In the genomic region with DNA sequence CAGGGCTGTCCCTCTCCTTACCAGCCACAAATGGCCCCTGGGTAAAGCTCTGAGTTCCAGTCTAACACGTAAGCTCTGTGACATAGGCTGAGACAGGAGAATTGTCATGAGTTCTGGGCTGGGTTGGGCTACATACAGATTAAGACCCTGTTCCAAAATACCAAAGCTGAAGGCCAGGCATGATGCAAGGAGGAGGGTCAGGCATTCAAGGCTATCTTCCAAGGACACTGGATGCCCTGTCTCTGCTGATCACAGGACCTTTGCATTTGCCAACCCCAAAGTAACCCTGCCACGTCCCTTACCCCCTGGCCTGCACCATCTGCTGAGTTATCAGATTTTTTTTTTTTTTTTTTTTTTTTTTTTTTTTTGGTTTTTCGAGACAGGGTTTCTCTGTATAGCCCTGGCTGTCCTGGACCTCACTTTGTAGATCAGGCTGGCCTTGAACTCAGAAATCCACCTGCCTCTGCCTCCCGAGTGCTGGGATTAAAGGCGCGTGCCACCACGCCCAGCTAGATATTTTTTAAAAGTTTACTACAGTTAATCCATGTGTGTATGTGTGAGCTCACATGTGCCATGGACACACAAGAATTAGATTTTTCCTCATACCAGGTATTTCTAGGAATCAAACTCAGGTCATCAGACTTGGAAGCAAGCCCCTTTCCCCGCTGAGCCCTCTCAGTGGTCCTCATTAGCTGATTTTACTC, we compare ENCODE assay signal across 25 mouse cellular contexts. TPM values are rescaled to one million over a fixed set of nuclear protein-coding genes. Genes with fewer than 3 reads are reported as not detected.
DNase-seq lines count a peak whose midpoint lies in the region; ATAC-seq and TF ChIP-seq lines count a peak whose summit lies in the region.
"Had no signal": no experiment of that assay in that cellular context is flagged by ENCODE, and none has a peak within 500 bp of the region (broad histone marks: within the 10 kb centered on the region; RNA-seq: fewer than 3 reads in every experiment).

No protein-coding gene starts in this region.

- peak overlapping the region; percentile 37; the same call in 1 of the 2 replicates for H3K9ac ChIP-seq in heart, embryonic 13.5 days
- no peak overlapping the region for H3K9ac ChIP-seq in liver, embryonic 11.5 days (ENCODE audit: low read depth, low read length)
- peak overlapping the region; percentile 43 for H3K9ac ChIP-seq in neural tube, embryonic 13.5 days
- no peak overlapping the region for H3K9ac ChIP-seq in neural tube, embryonic 15.5 days (replicated peaks)
- H3K9ac ChIP-seq in limb, embryonic 14.5 days (ENCODE audit: low read depth, low read length, severe bottlenecking) = peak overlapping the region; percentile 25; the same call in 1 of the 2 replicates
- H3K9ac ChIP-seq: liver, embryonic 15.5 days had no signal

- ATAC-seq in heart, embryonic 13.5 days (ENCODE audit: extremely low read depth, insufficient number of reproducible peaks, low FRiP score, low TSS enrichment) = no peak
- ATAC-seq in liver, embryonic 11.5 days (replicated peaks; ENCODE audit: low FRiP score) = no peak
- no peak for ATAC-seq in neural tube, embryonic 13.5 days (ENCODE audit: low read depth)
- no peak for ATAC-seq in neural tube, embryonic 15.5 days (ENCODE audit: low FRiP score)
- no peak for ATAC-seq in limb, embryonic 14.5 days (ENCODE audit: low FRiP score, low read depth)
- ATAC-seq: lung, postnatal 0 days had no signal

- peaks cover 9% of the 10 kb centered on the region for H3K4me1 ChIP-seq in heart, embryonic 13.5 days
- H3K4me1 ChIP-seq in liver, embryonic 11.5 days (replicated peaks; ENCODE audit: control insufficient read depth, insufficient read depth, low read length) = peaks cover 25% of the 10 kb centered on the region
- H3K4me1 ChIP-seq in neural tube, embryonic 13.5 days (replicated peaks) = peaks cover 14% of the 10 kb centered on the region
- peaks cover 7% of the 10 kb centered on the region for H3K4me1 ChIP-seq in neural tube, embryonic 15.5 days
- no peaks in the 10 kb centered on the region for H3K4me1 ChIP-seq in limb, embryonic 14.5 days (ENCODE audit: control insufficient read depth, insufficient read depth, low read length)

- no peaks in the 10 kb centered on the region for H3K36me3 ChIP-seq in heart, embryonic 13.5 days
- H3K36me3 ChIP-seq in liver, embryonic 11.5 days (ENCODE audit: control insufficient read depth, insufficient read depth, low read length) = no peaks in the 10 kb centered on the region
- H3K36me3 ChIP-seq in neural tube, embryonic 13.5 days = no peaks in the 10 kb centered on the region
- no peaks in the 10 kb centered on the region for H3K36me3 ChIP-seq in neural tube, embryonic 15.5 days
- H3K36me3 ChIP-seq in limb, embryonic 14.5 days (ENCODE audit: control insufficient read depth, insufficient read depth, low read length) = no peaks in the 10 kb centered on the region
- H3K36me3 ChIP-seq: liver, embryonic 15.5 days; midbrain, embryonic 10.5 days had no signal

- no peak for TF ChIP-seq POLR2A in limb, embryonic 14.5 days (IDR thresholded peaks at IDR 0.05; ENCODE audit: borderline replicate concordance, extremely low read depth, insufficient read depth, insufficient read length)

- H3K27me3 ChIP-seq in heart, embryonic 13.5 days (replicated peaks) = peaks cover 52% of the 10 kb centered on the region
- H3K27me3 ChIP-seq in liver, embryonic 11.5 days (replicated peaks; ENCODE audit: control insufficient read depth, insufficient read depth, low read length) = peaks cover 6% of the 10 kb centered on the region
- peaks cover 40% of the 10 kb centered on the region for H3K27me3 ChIP-seq in neural tube, embryonic 13.5 days
- H3K27me3 ChIP-seq in neural tube, embryonic 15.5 days (replicated peaks) = peaks cover 35% of the 10 kb centered on the region
- 0 out of 2 replicates have a peak, but pooled peaks cover 4% of the 10 kb centered on the region for H3K27me3 ChIP-seq in limb, embryonic 14.5 days (ENCODE audit: control insufficient read depth, insufficient read depth, low read length)

- no peak overlapping the region for H3K27ac ChIP-seq in heart, embryonic 13.5 days (replicated peaks)
- H3K27ac ChIP-seq in liver, embryonic 11.5 days (ENCODE audit: low read depth, low read length) = 0 out of 2 replicates have a peak overlapping the region, but pooled peaks have one; percentile 13
- no peak overlapping the region for H3K27ac ChIP-seq in neural tube, embryonic 13.5 days (replicated peaks)
- no peak overlapping the region for H3K27ac ChIP-seq in neural tube, embryonic 15.5 days (replicated peaks)
- no peak overlapping the region for H3K27ac ChIP-seq in limb, embryonic 14.5 days (replicated peaks; ENCODE audit: low read depth, low read length)
- H3K27ac ChIP-seq: gastrocnemius, adult 2 months; kidney, postnatal 0 days; midbrain, embryonic 10.5 days had no signal

- H3K4me2 ChIP-seq in heart, embryonic 13.5 days = no peak overlapping the region
- H3K4me2 ChIP-seq in liver, embryonic 11.5 days = no peak overlapping the region
- no peak overlapping the region for H3K4me2 ChIP-seq in neural tube, embryonic 13.5 days
- H3K4me2 ChIP-seq in neural tube, embryonic 15.5 days = no peak overlapping the region
- no peak overlapping the region for H3K4me2 ChIP-seq in limb, embryonic 14.5 days (replicated peaks; ENCODE audit: low read depth, low read length, severe bottlenecking)
- H3K4me2 ChIP-seq: liver, embryonic 15.5 days had no signal

- 77% methylated on average over 8 of the region's 8 CpGs for WGBS in heart, embryonic 13.5 days
- WGBS in liver, embryonic 11.5 days = 72% methylated on average over 8 of the region's 8 CpGs
- 78% methylated on average over 8 of the region's 8 CpGs for WGBS in neural tube, embryonic 13.5 days
- WGBS in neural tube, embryonic 15.5 days = 83% methylated on average over 7 of the region's 8 CpGs
- 72% methylated on average over 8 of the region's 8 CpGs for WGBS in limb, embryonic 14.5 days

- no peak for DNase-seq in heart, postnatal 25 days (ENCODE audit: low spot score)
- no peak for DNase-seq in liver, embryonic 11.5 days (ENCODE audit: low spot score)
- DNase-seq in liver = no peak
- no peak for DNase-seq in limb, embryonic 14.5 days (ENCODE audit: low spot score)
- DNase-seq: cerebellum, adult 9-10 months; gastrocnemius, adult 2 months; kidney, adult 2 months; layer of hippocampus, adult 9-11 months; right cerebral cortex, adult 18-20 months had no signal

- no peak overlapping the region for H3K4me3 ChIP-seq in heart, embryonic 13.5 days
- H3K4me3 ChIP-seq in liver, embryonic 11.5 days (ENCODE audit: low read depth, low read length) = no peak overlapping the region
- H3K4me3 ChIP-seq in neural tube, embryonic 13.5 days = no peak overlapping the region
- no peak overlapping the region for H3K4me3 ChIP-seq in neural tube, embryonic 15.5 days (replicated peaks)
- no peak overlapping the region for H3K4me3 ChIP-seq in limb, embryonic 14.5 days (replicated peaks; ENCODE audit: low read length)
- H3K4me3 ChIP-seq: gastrocnemius, adult 2 months; liver, embryonic 15.5 days; midbrain, embryonic 10.5 days had no signal

- intact Hi-C loops in heart, postnatal 25 days (cut with DNase I) = no loop called here

- no peaks in the 10 kb centered on the region for H3K9me3 ChIP-seq in heart, embryonic 13.5 days
- H3K9me3 ChIP-seq in liver, embryonic 11.5 days (ENCODE audit: control insufficient read depth, low read length) = no peaks in the 10 kb centered on the region
- no peaks in the 10 kb centered on the region for H3K9me3 ChIP-seq in neural tube, embryonic 13.5 days
- H3K9me3 ChIP-seq in neural tube, embryonic 15.5 days (replicated peaks) = no peaks in the 10 kb centered on the region
- H3K9me3 ChIP-seq in limb, embryonic 14.5 days (ENCODE audit: control insufficient read depth, low read length) = no peaks in the 10 kb centered on the region
- H3K9me3 ChIP-seq: liver, embryonic 15.5 days; midbrain, embryonic 10.5 days had no signal

RNA-seq across cellular contexts. Expression of gene Tcf3, which starts 10.3 kb away (rescaled TPM):
- polyA plus RNA-seq in heart, embryonic 13.5 days (2015; fragmentation: Nextera tagmentation; extraction: Ambion mirVana) = 55.9 and 57.6 TPM in 2 replicates
- total RNA-seq in heart, postnatal 25 days (2021) = 10 to 100 TPM; 20.3 to 20.9 TPM
- polyA plus RNA-seq in liver, embryonic 11.5 days (2014; fragmentation: Nextera tagmentation; extraction: Ambion mirVana) = 148 and 149 TPM in 2 replicates
- polyA plus RNA-seq in neural tube, embryonic 13.5 days (2015; fragmentation: Nextera tagmentation; extraction: Ambion mirVana) = 62.1 and 70.4 TPM in 2 replicates
- 33.4 and 51.7 TPM in 2 replicates for polyA plus RNA-seq in neural tube, embryonic 15.5 days (2015; fragmentation: Nextera tagmentation; extraction: Ambion mirVana)
- 191 and 260 TPM in 2 replicates for polyA plus RNA-seq in limb, embryonic 14.5 days (2012; rRNA removed)
- polyA plus RNA-seq in limb, embryonic 14.5 days (2014; fragmentation: Nextera tagmentation; extraction: Ambion mirVana) = 129 and 147 TPM in 2 replicates

RNA-seq across cellular contexts. Expression of gene Uqcr11, which starts 37.1 kb away (rescaled TPM):
- 1,246 and 1,505 TPM in 2 replicates for polyA plus RNA-seq in heart, embryonic 13.5 days (2015; fragmentation: Nextera tagmentation; extraction: Ambion mirVana)
- total RNA-seq in heart, postnatal 25 days (2021) = 1,000 to 10,000 TPM; 1,983 to 2,045 TPM
- 835 and 866 TPM in 2 replicates for polyA plus RNA-seq in liver, embryonic 11.5 days (2014; fragmentation: Nextera tagmentation; extraction: Ambion mirVana)
- polyA plus RNA-seq in neural tube, embryonic 13.5 days (2015; fragmentation: Nextera tagmentation; extraction: Ambion mirVana) = 462 and 574 TPM in 2 replicates
- 731 and 790 TPM in 2 replicates for polyA plus RNA-seq in neural tube, embryonic 15.5 days (2015; fragmentation: Nextera tagmentation; extraction: Ambion mirVana)
- polyA plus RNA-seq in limb, embryonic 14.5 days (2012; rRNA removed) = 572 and 718 TPM in 2 replicates
- 617 and 707 TPM in 2 replicates for polyA plus RNA-seq in limb, embryonic 14.5 days (2014; fragmentation: Nextera tagmentation; extraction: Ambion mirVana)

RNA-seq across cellular contexts. Expression of gene Mbd3, which starts 44.4 kb away (rescaled TPM):
- 170 and 182 TPM in 2 replicates for polyA plus RNA-seq in heart, embryonic 13.5 days (2015; fragmentation: Nextera tagmentation; extraction: Ambion mirVana)
- total RNA-seq in heart, postnatal 25 days (2021) = 10 to 100 TPM; 85.2 to 88.9 TPM
- 174 and 175 TPM in 2 replicates for polyA plus RNA-seq in liver, embryonic 11.5 days (2014; fragmentation: Nextera tagmentation; extraction: Ambion mirVana)
- 238 and 241 TPM in 2 replicates for polyA plus RNA-seq in neural tube, embryonic 13.5 days (2015; fragmentation: Nextera tagmentation; extraction: Ambion mirVana)
- 195 and 209 TPM in 2 replicates for polyA plus RNA-seq in neural tube, embryonic 15.5 days (2015; fragmentation: Nextera tagmentation; extraction: Ambion mirVana)
- polyA plus RNA-seq in limb, embryonic 14.5 days (2012; rRNA removed) = 267 and 270 TPM in 2 replicates
- 196 and 214 TPM in 2 replicates for polyA plus RNA-seq in limb, embryonic 14.5 days (2014; fragmentation: Nextera tagmentation; extraction: Ambion mirVana)

RNA-seq across cellular contexts. Expression of gene Onecut3, which starts 50.9 kb away (rescaled TPM):
- polyA plus RNA-seq in heart, embryonic 13.5 days (2015; fragmentation: Nextera tagmentation; extraction: Ambion mirVana) = not detected in 2 replicates
- total RNA-seq in heart, postnatal 25 days (2021) = under 1 TPM in 1 of 2 experiments, not detected in 1; 0.05 TPM
- polyA plus RNA-seq in liver, embryonic 11.5 days (2014; fragmentation: Nextera tagmentation; extraction: Ambion mirVana) = 0.94 and 1.3 TPM in 2 replicates
- polyA plus RNA-seq in neural tube, embryonic 13.5 days (2015; fragmentation: Nextera tagmentation; extraction: Ambion mirVana) = 0.92 and 1.2 TPM in 2 replicates
- 0.63 and 1.0 TPM in 2 replicates for polyA plus RNA-seq in neural tube, embryonic 15.5 days (2015; fragmentation: Nextera tagmentation; extraction: Ambion mirVana)
- polyA plus RNA-seq in limb, embryonic 14.5 days (2012; rRNA removed) = 0.01 TPM in 2 replicates
- not detected in 2 replicates for polyA plus RNA-seq in limb, embryonic 14.5 days (2014; fragmentation: Nextera tagmentation; extraction: Ambion mirVana)
- total RNA-seq: adrenal gland, postnatal 36 days; gastrocnemius, adult 2 months; hematopoietic stem cell, adult 5-6 weeks; left cerebral cortex, adult 18-20 months; left cerebral cortex, postnatal 25 days had no signal
- polyA plus RNA-seq: activated CD4-positive, CD25-positive, alpha-beta regulatory T cell, adult 4 months; cortical plate, adult 2 months; gonadal fat pad, adult 2 months; heart, embryonic 16.5 days; kidney, adult 2 months; kidney, postnatal 0 days; liver, embryonic 15.5 days; lung, postnatal 0 days; thymus, postnatal 0 days had no signal

RNA-seq across cellular contexts. Expression of gene Mex3d, which starts 56.3 kb away (rescaled TPM):
- 3.8 and 4.5 TPM in 2 replicates for polyA plus RNA-seq in heart, embryonic 13.5 days (2015; fragmentation: Nextera tagmentation; extraction: Ambion mirVana)
- 1 to 10 TPM; 7.5 to 8.8 TPM for total RNA-seq in heart, postnatal 25 days (2021)
- polyA plus RNA-seq in liver, embryonic 11.5 days (2014; fragmentation: Nextera tagmentation; extraction: Ambion mirVana) = 2.5 and 3.7 TPM in 2 replicates
- 15.6 and 16.7 TPM in 2 replicates for polyA plus RNA-seq in neural tube, embryonic 13.5 days (2015; fragmentation: Nextera tagmentation; extraction: Ambion mirVana)
- 9.1 and 14.0 TPM in 2 replicates for polyA plus RNA-seq in neural tube, embryonic 15.5 days (2015; fragmentation: Nextera tagmentation; extraction: Ambion mirVana)
- polyA plus RNA-seq in limb, embryonic 14.5 days (2012; rRNA removed) = 44.0 and 60.0 TPM in 2 replicates
- 8.2 and 9.0 TPM in 2 replicates for polyA plus RNA-seq in limb, embryonic 14.5 days (2014; fragmentation: Nextera tagmentation; extraction: Ambion mirVana)

Comparison
In these comparisons a context has a peak if more than half of its experiments do, and no peak if none do; other contexts are left out.
1. H3K9ac ChIP-seq: peak in heart, embryonic 13.5 days (single experiment), neural tube, embryonic 13.5 days (single experiment) and limb, embryonic 14.5 days (single experiment); none in liver, embryonic 11.5 days (single experiment) and neural tube, embryonic 15.5 days (single experiment).